Mouse (Mus musculus): ENCODE data around the gene Olfr1211.

Gene Olfr1211

GRCm38 (mm10) chr2:88938011-88938410 is at the start of gene Olfr1211:
Gene Olfr1211 (minus strand): TSS chr2:88938111.
- no peak for DNase-seq (ENCODE audit: low spot score in 2 of 2)

GRCm38 (mm10) chr2:88980181-88980580 is 42.3 kb upstream of the Olfr1211 start, which contains the start of gene Gm13762:
Gene Gm13762 (minus strand): TSS chr2:88980281.
- DNase-seq (ENCODE audit: low spot score in 2 of 2) = no peak

GRCm38 (mm10) chr2:88953669-88954068 is 15.8 kb upstream of the Olfr1211 start, which contains the start of gene Olfr1212:
Gene Olfr1212 (plus strand): TSS chr2:88953969.
- no peak for DNase-seq (ENCODE audit: low spot score in 2 of 2)

GRCm38 (mm10) chr2:88915057-88915456 is 22.9 kb downstream of the Olfr1211 start, which contains the start of gene Olfr1209:
Gene Olfr1209 (minus strand): TSS chr2:88915157.
- no peak for DNase-seq (ENCODE audit: low spot score in 2 of 2)

GRCm38 (mm10) chr2:88902211-88902610 is 35.7 kb downstream of the Olfr1211 start, which contains the start of gene Olfr1208:
Gene Olfr1208 (minus strand): TSS chr2:88902311.
- no peak for DNase-seq (ENCODE audit: low spot score in 2 of 2)

All from spleen, postnatal 4 days (tissue).